Mouse (Mus musculus) MEL (cell line): ENCODE data around the gene Nfia.

ENCODE experiments used
- CHD2 ChIP-seq: IDR thresholded peaks from 2 replicates; pipeline ENCODE4 v1.6.1; 2011; ENCODE audit warnings: low read length, improper control_type of control experiment
- CTCF ChIP-seq, 3 experiments: IDR thresholded peaks in 2 of 3; conservative IDR thresholded peaks in 1 of 3; 2 replicates each; pipeline ENCODE4 v1.5.1; 2011 to 2012; ENCODE audit warnings: low read length in 3 of 3, low read depth in 2 of 3, mild to moderate bottlenecking in 2 of 3, improper control_type of control experiment in 1 of 3, inconsistent platforms in 1 of 3, mixed read lengths in 1 of 3, moderate library complexity in 1 of 3; ENCODE audit not compliant: control insufficient read depth in 1 of 3, insufficient read depth in 1 of 3, poor library complexity in 1 of 3, severe bottlenecking in 1 of 3
- MXI1 ChIP-seq: IDR thresholded peaks from 2 replicates; pipeline ENCODE4 v1.6.1; 2011; ENCODE audit warnings: mild to moderate bottlenecking, low read depth, low read length, improper control_type of control experiment
- NELFE ChIP-seq: IDR thresholded peaks from 2 replicates; pipeline ENCODE4 v1.6.1; 2011; ENCODE audit warnings: low read depth, low read length, improper control_type of control experiment
- POLR2A ChIP-seq, 2 experiments: IDR thresholded peaks; 2 replicates each; pipeline ENCODE4 v1.6.1; 2011 to 2012; ENCODE audit warnings: low read length in 2 of 2, mild to moderate bottlenecking in 2 of 2, control low read depth in 1 of 2, improper control_type of control experiment in 1 of 2, low read depth in 1 of 2, moderate library complexity in 1 of 2; ENCODE audit not compliant: control insufficient read depth in 1 of 2, insufficient read depth in 1 of 2, poor library complexity in 1 of 2
- POLR2AphosphoS5 ChIP-seq: IDR thresholded peaks from 2 replicates; pipeline ENCODE4 v1.6.1; 2012; ENCODE audit warnings: low read depth, borderline replicate concordance, mild to moderate bottlenecking, inconsistent platforms, low read length, moderate library complexity, mixed read lengths
- TBP ChIP-seq: IDR thresholded peaks from 2 replicates; pipeline ENCODE4 v1.8.0; 2011; ENCODE audit warnings: low read depth, low read length, improper control_type of control experiment

DNA sequence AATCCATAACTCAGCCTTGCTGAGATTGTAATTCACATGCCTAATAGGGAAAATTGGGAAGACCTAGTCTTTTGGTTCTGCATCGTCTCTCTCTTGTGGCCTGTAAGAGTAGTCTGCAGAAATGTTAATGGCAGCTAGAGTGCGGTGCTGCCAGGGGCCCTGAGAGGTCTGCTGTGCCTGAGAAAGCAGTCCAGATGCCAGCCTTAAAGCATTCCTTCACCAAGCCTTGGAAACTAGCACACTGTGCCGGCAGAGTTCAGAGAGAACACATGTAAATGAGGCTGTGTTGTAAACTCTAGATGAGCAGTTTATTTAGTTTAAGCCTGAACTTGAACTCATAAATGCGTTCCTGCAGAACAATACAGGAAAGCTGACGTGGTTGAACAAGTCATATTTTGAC is 326.9 kb downstream of the Nfia start:
- TF ChIP-seq POLR2A (IDR thresholded peaks at IDR 0.05; ENCODE audit: control insufficient read depth in 1 of 2, insufficient read depth in 1 of 2, low read depth in 1 of 2, low read length in 2 of 2, poor library complexity in 1 of 2) = no peak
- no peak for TF ChIP-seq TBP
- TF ChIP-seq NELFE = no peak
- TF ChIP-seq CTCF (IDR thresholded peaks at IDR 0.05 in 2 of 3, conservative IDR thresholded peaks at IDR 0.05 in 1 of 3; ENCODE audit: control insufficient read depth in 1 of 3, insufficient read depth in 1 of 3, low read depth in 2 of 3, low read length in 3 of 3, poor library complexity in 1 of 3, severe bottlenecking in 1 of 3) = no peak
- no peak for TF ChIP-seq POLR2AphosphoS5
- no peak for TF ChIP-seq CHD2
- no peak for TF ChIP-seq MXI1
